Mouse (Mus musculus) left cerebral cortex, adult 18-20 months (tissue): ENCODE measurements around the gene Polr1d. TPM values are rescaled to one million over a fixed set of nuclear protein-coding genes. Genes with fewer than 3 reads are reported as not detected.

ENCODE experiments used
- DNase-seq, 2 experiments: peaks; one replicate each; pipeline ENCODE4 v3.0.0; 2021 to 2022; ENCODE audit warnings: low spot score in 2 of 2, mixed read lengths in 1 of 2
- long read RNA-seq, 2 experiments: library from polyadenylated mRNA; stranded (forward); transcript quantifications; one replicate each; pipeline ENCODE4 v2.0.0; 2021
- total RNA-seq, 2 experiments: library from RNA; stranded (reverse); gene quantifications; 2 replicates each; pipeline ENCODE4 v1.2.3; 2021

Gene Polr1d
- total RNA-seq, result 10 to 100 TPM; 69.7 to 73.5 TPM
- long read RNA-seq, experiment 1, transcript Polr1d-201 (2 exons, 1,196 nt), result minor isoform, 19 of 41 reads
- long read RNA-seq, experiment 1, transcript Polr1d-202 (3 exons, 1,137 nt), result major isoform, 22 of 41 reads
- long read RNA-seq, experiment 1, partial matches to known transcripts, result 0 of 41 reads
- long read RNA-seq, experiment 1, other reads (novel, unspliced or antisense), result 0 of 41 reads
- long read RNA-seq, experiment 2, transcript Polr1d-202 (3 exons, 1,137 nt), result minor isoform, 17 of 47 reads
- long read RNA-seq, experiment 2, transcript Polr1d-201 (2 exons, 1,196 nt), result major isoform, 25 of 47 reads
- long read RNA-seq, experiment 2, partial matches to known transcripts, result 3 of 47 reads
- long read RNA-seq, experiment 2, other reads (novel, unspliced or antisense), result 2 of 47 reads

DNA sequence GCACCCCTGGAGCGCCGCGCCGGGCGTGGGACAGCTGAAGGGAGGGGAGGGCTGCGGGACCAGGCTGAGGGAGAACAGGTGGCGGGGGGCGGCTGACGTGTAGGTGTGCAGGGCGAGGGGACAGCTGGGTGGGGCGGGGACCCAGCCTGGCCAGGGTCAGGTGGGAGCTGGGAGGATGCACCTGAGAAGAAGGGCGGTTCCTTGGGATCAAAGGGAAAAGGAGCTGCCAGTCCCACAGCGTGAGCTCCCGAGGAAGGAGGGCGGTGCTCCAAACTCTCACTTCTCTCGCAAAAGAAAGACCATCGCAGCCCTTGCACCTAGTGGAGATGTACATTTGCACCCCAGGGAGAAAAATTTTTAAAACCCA, at the start of gene Polr1d:
TSS of gene Polr1d (plus strand) at position 252 of the 367 bp plus-strand sequence.
- no peak for DNase-seq

DNA sequence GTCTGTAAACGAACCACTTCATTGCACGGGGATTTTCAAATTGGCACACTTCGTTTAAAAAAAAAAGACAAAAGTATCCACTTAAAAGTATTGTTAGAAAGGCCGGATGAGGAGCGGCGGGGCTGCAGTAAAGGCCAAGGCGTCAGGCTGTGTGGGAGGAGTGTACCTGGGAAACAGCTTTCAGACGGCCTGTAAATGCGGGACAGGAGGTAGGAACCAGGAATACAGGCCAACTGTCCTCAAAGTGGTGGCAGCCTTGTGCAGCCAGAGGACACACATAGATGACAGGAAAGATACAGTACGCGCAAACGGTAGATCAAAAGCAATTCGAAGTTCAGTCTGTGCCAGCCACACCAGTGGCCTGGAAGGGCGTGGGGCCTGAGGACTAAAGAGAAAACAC, 45.6 kb upstream of the Polr1d start:
- no peak for DNase-seq

DNA sequence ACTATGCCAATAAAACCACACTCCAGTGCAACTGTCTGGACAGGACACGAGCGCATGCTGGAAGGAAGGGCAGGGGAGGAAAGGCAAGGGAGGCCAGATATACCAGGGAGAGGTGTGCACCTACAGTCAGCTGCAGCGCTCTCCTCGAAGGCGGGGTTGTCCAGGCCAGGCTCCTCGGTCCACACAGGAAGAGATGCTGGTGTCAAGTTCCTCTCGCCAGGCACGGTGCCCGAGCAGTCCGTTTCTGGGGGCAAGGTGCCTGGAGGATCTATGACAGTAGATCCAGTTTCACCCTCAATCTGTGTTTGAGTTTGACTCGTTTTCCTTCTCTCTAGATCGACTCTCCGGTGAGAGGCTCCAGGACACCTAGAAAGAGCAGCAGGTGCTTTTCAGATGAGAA, 43.7 kb upstream of the Polr1d start:
- no peak for DNase-seq

DNA sequence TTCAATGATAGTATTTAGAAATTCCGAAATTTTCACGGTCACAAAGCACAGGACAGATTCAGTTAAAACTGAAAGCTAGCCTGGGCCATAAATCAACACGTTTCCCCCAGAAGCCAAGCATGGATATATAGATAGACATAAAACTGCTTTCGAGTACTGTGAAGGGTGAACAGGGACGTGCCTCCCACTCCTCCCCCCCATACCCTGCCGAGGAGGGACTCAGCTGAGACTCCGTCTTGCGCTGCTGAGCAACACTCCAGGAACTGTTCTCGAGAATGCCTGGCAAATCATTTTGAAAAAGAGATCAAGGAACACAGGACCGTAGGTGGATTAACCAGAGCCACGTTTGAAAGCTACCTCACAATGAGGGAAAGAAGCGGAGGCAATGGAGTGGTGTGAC, 42.6 kb upstream of the Polr1d start:
- no peak for DNase-seq

DNA sequence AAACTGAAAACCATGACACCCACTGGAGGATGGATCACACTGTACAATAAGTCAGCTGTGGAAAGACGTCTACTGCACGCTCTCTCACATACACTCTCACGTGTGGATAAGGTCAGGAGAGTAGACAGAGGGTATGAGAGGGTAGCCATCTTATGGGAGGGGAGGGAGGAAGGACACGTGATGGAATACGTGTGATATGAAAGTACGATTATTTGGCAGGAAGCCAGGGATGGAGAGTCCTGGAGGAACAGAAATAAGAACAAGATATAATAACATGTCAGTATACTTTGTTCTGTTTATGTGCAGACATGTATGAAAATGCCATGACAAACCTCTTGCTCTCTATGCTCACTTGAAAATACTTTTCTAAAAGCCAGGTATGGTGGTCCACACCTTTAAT, 41.5 kb upstream of the Polr1d start:
- DNase-seq, result no peak

DNA sequence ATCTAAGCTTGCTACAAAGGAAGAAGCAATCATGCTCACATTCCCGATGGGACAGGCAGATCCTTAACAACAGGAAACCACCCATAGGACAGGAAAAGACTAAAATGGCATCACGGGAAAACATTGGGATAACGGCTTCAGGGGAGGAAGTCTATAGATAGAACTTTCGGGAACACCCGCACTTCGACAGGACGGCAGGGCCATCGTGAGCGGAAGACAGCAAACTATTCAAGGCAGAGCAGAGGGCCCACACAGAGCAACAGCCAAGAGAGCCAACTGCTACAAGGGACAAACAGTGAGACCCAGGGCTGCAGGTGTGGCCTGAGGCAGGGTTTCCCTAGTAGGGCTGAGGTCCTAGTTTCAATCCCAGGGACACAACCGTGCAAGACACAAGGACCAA, 40.8 kb upstream of the Polr1d start:
- no peak for DNase-seq

DNA sequence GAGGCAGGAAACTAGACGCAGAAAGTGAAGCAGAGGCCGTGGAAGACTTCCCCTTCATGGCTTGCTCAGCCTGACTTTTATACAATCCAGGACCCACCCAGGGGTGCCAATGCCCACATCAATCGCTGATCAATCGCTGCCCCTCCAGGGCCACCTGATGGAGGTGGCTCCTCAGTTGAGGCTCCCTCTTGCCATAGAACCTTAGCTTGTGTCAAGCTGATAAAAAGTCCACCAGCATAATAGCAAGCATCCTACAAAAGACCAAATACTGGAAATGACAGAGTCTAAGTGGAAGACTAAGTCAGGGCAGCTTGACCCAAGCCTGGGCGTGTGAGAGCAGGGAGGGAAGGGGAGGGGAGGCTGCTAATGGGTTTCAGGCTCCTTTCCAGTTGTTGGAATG, 40.2 kb upstream of the Polr1d start:
- no peak for DNase-seq

DNA sequence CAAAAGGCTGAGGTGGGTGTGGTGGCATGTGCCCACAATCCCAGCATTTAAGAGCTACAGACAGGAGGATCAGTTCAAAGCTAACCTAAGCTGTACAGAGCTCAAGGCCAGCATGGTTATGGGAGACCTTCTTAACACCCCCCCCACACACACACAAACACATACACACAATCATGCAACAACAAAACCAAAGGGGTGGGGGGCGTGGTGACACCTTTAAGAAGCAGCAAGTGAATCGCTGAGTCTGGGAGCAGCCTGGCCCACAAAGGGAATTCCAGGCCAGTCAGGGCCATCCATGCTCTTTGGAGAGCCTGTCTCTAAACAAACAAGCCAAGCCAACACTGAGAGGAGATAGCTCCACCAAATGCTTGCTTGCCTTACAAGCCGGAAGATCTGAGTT, 39.2 kb upstream of the Polr1d start:
- no peak for DNase-seq

DNA sequence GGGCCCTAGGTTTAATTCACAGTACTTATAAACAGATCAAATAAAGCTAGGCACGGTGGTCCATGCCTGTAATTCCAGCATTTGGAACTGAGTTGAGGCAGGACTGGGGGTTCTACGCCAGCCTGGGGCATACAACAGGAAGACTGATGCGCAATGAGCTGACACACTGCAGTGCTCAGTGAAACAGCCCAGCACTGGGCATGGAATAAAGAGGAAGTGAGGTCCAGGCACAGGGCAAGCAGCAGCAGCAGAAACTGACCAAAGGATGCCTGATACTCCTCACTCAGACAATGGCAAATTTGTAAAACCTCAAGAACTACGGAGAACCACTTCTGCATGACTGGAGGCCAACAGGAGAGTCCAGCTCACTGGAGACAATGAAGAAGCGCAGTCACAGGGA, 37.5 kb upstream of the Polr1d start:
- no peak for DNase-seq

DNA sequence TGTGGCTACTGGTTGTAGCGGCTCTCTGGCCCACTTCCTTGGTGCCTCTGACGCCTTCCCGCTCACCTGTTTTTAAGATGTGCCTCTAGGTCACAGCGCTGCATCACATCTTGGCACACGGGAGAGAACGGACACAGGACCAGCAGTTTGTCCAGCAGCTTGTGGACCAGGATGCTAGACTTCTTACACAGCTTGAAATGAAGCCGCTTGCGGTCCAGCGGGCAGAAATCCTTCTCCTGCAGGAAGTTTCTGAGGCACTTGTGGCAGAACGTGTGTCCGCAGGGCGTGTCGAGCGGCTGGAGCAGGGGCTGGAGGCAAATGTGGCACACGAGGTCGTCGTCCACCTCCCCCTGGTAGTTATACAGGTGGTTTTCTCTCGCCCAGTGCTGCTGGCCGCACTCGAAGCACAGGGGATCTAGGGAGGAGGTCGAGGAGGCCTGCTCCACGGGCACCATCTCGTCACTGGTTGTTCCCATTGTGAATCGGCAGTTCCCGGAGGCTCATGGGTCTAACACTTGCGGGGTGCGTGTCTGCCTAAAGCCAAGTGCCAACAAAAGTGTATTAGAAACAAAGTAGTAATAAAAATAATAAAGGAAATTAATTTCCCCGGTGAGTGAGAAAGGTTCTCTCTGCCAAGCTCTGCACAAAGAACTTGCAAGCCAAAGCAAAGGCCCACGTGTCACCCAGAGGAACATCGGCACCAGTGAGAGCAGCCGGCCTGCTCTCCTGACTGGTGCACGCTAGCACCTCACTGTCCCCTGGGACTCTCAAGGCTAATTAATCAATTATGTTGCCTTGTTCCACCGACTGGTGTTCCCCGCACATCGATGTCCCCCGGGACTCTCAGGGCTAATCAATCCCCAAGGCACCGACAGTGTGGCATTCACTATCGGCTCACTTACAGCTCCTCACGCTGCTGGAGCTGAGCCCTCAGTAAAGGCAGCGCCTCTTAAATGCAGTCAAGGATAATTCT, 34.6 kb upstream of the Polr1d start:
- no peak for DNase-seq

DNA sequence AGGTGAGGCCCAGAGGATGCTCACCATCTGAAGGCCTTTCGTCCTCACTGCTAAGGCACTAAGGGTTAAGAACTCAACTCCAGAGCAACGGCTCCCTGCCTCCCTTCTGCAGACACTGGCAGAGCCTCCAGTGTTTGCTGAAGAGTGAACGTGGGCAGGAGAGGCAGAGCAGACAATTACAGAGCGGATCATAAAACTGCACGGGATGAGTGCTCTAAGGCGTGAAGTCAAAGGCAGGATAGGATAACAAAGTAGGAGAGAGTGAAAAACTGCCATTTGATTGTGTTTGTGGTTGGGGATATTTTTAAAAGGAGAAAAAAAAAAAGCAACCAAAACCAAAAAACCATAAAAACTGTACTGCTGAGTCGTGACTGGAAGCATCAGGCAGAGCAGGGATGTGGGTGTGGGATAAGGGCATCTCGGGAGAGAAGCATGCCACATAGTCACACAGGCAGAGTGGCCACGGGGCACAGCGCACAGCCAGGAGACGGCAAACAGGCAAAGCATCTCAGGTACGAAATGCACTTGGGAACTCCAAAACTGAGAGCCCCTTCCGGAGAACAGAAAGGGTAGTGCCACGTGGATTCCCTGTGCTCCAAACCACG, 33.5 kb upstream of the Polr1d start:
- peak in 1 of 2 experiments; percentile 52 for DNase-seq

DNA sequence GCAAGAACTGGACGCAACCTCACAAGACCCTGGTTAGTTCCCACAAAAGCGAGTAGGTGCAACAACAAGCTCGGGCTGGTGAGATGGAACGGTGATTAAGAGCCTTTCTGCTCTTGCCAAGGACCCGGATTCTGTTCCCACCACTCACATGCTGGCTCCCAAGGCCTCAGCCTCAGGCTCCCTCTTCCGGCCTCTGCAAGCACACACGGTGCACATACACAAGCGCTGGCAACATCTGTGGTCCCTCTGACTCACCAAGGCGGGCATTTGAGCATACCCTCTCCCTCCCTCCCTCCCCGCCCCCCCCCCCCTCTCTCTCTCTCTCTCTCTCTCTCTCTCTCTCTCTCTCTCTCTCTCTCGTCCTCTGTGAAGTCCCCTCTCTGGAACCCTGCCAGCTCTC, 31.5 kb upstream of the Polr1d start:
- no peak for DNase-seq

DNA sequence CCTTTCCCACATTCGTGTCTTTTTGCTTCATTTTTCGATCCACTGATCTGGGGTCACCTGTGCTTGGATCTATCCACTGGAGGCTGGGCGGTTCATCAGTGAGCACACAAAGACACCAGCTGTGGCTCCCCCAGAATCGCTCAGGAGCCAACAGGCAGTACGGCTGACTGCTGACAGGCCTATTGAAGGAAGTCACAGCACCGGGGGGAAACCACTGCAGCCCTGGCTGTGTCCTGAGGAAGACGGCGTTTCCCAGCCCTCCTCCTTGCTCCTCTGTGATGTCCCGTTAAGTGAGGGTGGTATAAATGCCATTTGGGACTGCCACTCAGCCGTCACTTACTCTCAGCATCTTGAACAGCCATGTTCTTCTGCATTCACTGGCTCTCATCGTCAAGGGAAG, 30.9 kb upstream of the Polr1d start:
- DNase-seq, result no peak

DNA sequence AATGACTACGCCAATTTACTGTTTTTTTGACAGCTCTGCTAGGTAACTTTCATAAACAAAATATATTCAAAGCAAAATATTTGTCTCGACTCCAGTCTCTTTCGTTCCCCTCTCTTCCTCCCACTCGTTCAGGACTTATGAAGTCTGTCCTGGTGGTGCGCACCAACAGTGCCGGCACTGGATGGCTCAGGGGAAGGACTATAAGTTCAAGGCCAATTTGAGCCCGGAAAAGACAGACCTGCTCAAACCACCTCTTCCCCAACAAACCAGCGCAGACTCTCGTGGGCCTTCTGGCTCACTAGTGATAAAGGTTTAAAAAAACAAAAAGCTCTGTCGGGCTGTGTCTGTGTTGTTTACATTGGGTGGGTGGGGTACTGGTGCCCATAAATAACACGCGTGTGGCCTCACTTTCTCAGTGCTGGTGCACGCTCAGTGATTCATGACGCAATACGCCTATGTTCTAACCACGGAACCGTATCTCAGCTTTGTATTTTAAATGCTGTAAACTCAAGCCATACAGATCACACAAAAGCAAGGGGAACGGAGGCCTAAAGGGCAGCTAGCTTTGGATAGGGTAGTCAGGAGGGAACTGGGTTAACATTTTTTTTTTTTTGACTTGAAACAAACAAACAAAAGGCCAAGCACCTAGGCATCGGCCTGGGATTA, 27.2 kb upstream of the Polr1d start:
- no peak for DNase-seq

DNA sequence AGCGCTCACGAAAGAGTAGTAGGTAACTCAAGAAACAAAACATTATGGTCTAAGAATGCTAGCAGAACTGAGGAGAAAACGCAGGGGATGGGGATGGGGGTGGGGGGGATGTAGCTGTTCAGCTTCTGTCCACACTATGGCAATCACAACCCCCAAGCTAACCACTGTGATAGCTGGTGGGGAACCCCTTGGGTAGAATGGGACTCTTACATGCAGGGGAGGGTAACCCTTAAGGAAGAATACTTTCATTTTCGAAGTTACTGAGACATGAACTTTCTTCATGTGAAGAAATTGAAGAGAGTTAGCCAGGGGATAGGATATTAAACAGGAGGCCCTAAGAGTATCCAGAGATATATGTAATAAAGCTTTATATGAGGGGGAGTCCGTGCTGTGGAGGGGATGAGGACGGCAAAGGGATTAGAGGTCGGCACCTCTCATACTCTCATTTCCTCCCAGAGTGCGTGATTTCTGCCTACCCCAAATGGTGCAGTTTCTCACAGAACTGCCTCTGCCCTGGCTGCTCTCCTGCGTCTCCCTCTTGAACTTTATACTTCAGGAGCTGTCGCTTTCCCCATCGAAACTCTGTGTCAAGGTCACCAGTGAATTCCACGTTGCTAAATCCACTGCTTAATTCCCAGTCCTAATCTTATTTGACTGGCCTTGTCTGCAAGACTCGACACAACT, 25.9 kb upstream of the Polr1d start:
- DNase-seq, result no peak

DNA sequence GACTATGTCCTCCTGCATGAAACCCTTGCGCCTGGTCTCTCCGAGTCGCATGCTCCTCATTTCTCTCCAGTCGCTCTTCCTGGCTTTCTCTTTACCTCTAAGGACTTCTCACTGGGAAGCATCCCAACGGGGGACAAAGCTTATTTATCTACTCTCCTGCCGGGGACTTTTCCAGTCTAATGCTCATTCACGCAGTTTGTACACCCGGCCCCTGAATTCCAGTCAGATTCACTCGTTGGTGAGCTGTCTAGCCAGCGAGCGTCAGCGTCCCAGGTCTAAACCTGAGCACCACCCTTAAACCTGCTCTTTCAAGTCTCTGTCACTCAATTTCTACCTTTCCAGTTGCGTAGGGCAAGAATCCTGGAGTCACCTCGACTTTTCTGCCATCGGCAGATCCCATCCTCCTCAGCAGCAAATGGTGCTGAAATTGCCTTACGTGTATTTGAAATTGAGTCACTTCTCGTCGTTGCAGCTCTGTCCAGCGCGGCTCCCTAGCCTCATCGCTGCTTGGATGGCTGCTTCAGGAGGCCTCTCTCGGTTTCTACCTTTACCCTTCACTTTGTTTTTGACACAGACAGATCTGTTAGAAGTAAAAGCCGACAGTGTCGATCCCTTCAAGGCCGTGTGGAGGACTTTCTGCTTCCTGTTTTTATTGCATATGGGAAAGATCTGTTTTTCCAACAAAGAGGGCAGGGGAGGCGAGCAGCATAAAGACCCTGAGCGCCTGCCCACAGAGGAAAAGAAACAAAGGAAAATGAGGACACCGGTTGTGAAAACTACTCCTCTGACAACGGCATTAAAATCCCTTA, 25.1 kb upstream of the Polr1d start:
- no peak for DNase-seq

DNA sequence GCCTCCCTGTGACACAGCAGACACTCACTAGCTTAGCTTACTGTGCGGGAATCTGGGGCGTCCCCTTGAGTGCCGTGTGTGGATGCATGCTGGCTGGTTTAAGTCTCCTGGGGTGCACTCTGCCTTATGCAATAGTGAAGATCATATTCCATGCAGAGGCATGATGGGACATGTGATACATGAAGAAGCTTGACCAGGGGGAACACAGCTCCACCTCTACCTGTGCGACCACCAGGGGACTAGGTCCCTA, 24.6 kb upstream of the Polr1d start:
- no peak for DNase-seq

DNA sequence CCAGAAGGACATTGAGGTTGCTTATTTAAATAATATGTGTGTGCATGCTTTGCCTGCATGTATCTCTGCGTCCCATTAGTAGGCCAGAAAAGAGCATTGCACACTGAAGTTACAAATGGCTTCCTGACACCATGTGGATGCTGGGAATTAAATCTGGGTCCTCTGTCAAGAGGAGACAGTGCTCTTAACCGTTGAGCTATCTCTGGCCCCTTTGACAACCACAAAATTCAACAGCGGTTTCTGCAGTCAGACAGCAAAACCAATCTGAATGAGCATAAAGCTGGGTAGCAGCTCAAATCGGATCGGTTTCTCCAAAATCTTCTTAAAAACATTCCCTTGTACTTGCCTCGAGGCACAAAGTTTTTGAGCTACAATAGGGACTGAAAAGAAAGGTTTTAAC, 23.8 kb upstream of the Polr1d start:
- DNase-seq, result no peak

DNA sequence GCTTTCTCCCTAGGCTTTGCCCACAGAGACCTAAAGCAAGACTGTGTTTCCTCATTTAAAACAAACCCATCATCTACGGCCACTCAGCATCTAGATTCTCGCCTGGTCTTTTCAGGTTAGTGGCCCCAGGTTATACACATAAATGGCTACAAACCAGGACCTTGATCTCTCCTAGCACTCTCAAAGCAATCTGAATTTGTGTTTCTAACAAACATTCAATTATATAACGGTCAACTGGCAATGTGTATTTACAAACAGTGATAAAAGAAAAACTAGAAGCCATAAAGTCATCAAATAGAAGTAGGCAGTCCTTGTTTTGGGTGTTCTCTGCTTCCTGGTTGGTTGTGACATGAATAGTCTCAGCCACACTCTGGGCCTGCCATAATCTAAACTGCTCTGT, 23.4 kb upstream of the Polr1d start:
- DNase-seq, result no peak

DNA sequence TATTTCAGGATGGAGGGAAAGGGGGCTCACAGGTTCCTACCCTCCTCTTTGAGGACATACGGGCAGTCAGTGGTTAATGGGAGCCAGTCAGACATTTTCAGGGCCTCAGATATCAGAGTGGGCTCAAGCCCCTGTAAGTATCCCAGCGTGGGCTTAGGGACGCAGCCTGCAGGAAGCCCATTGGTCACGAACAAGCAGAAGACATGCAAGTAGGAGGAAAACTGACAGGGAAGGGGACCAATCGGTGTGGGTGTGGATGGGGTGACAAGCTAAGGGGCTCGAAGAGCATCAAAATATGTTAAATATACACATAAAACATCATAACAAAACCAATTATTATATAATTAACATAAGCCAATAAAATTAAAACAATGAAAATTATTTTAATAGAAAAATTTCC, 22.5 kb upstream of the Polr1d start:
- no peak for DNase-seq
